Mouse (Mus musculus) stomach, embryonic 14.5 days (tissue): ENCODE results near the gene Amz1. TPM values are rescaled to one million over a fixed set of nuclear protein-coding genes. Genes with fewer than 3 reads are reported as not detected.

Experiments
- ATAC-seq: fragments of 200-750 bp; cut with Nextera tagmentation; 2 replicates; pipeline ENCODE4 v1.8.0; 2017; ENCODE audit warnings: low read depth, moderate TSS enrichment; ENCODE audit not compliant: insufficient number of reproducible peaks, insufficient read depth, low FRiP score
- H3K27ac ChIP-seq: fragments of 300-500 bp; sonication (generic); 2 replicates; pipeline ENCODE4 v1.5.1; 2014; ENCODE audit warnings: mild to moderate bottlenecking, low read length, moderate library complexity, mixed read lengths
- H3K27me3 ChIP-seq: fragments of 300-500 bp; sonication (generic); 2 replicates; pipeline ENCODE4 v1.6.1; 2014; ENCODE audit warnings: low read length, control low read depth, mixed read lengths; ENCODE audit not compliant: control insufficient read depth, insufficient read depth
- H3K36me3 ChIP-seq: fragments of 300-500 bp; sonication (generic); 2 replicates; pipeline ENCODE4 v1.6.1; 2014; ENCODE audit warnings: mild to moderate bottlenecking, control low read depth, low read length, moderate library complexity, mixed read lengths; ENCODE audit not compliant: control insufficient read depth, insufficient read depth
- H3K4me1 ChIP-seq: fragments of 300-500 bp; sonication (generic); 2 replicates; pipeline ENCODE4 v1.6.1; 2014; ENCODE audit warnings: low read length, control low read depth, mixed read lengths; ENCODE audit not compliant: control insufficient read depth, insufficient read depth
- H3K4me2 ChIP-seq: fragments of 300-500 bp; sonication (generic); replicated peaks from 2 replicates; pipeline ENCODE4 v1.6.1; 2014; ENCODE audit warnings: low read depth, low read length, control low read depth
- H3K4me3 ChIP-seq: fragments of 300-500 bp; sonication (generic); 2 replicates; pipeline ENCODE4 v1.5.1; 2014; ENCODE audit warnings: low read depth, low read length, control low read depth
- H3K9ac ChIP-seq: fragments of 300-500 bp; sonication (generic); replicated peaks from 2 replicates; pipeline ENCODE4 v1.6.1; 2014; ENCODE audit warnings: low read depth, mild to moderate bottlenecking, control low read depth, low read length, moderate library complexity, mixed read lengths
- H3K9me3 ChIP-seq: fragments of 300-500 bp; sonication (generic); 2 replicates; pipeline ENCODE4 v1.6.1; 2016; ENCODE audit warnings: low read depth, low read length, control low read depth; ENCODE audit not compliant: control insufficient read depth
- WGBS: fragments of 180-500 bp; shearing (Covaris S2); extraction: QIAGEN DNeasy Blood & Tissue Kit; methylation state at CpG from one replicate; pipeline ENCODE4 v1.1.7; 2014; 5-methylcytosine and 5-hydroxymethylcytosine counted together
- polyA plus RNA-seq: library from polyadenylated mRNA; unstranded; fragments of >200 nt; fragmentation: Nextera tagmentation; extraction: Ambion mirVana; gene quantifications from 2 replicates; pipeline ENCODE4 v1.2.1, GENCODE M21; 2014

The Amz1 gene
- polyA plus RNA-seq, 1 experiment from 2014 or later, result 1.2 TPM

DNA sequence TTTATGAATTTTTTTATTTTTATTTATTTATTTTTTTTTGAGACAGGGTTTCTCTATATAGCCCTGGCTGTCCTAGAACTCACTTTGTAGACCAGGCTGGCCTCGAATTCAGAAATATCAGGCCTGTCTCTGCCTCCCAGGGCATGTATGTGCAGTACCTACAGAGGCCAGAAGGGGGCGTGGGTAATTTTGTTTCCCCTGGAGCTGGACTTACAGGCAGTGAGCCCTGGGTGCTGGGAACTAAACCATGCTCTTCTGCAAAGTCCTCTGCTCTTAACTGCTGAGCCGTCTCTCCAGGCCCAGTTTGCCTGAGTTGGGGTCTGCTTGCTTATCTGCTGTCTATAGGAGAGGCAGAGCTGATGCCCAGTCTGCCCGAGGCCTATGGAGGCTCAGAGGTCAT is 8.3 kb downstream of the Amz1 start:
- Histone ChIP-seq H3K9me3 (no peaks in the 10 kb centered on the region), H3K9ac (no peak overlapping the region), H3K27me3 (peaks cover 6% of the 10 kb centered on the region; the same call in 1 of the 2 replicates), H3K27ac (no peak overlapping the region), H3K4me3 (no peak overlapping the region), H3K4me1 (peaks cover 4% of the 10 kb centered on the region; the same call in 1 of the 2 replicates), H3K36me3 (no peaks in the 10 kb centered on the region), H3K4me2 (no peak overlapping the region)
- whole genome bisulfite sequencing, result 59% methylated on average over 4 of the region's 4 CpGs
- ATAC-seq, result no peak

- H3K9ac ChIP-seq, result no peak overlapping the region
- H3K27ac ChIP-seq, result no peak overlapping the region
- no peak overlapping the region for H3K4me2 ChIP-seq
- no peaks in the 10 kb centered on the region for H3K36me3 ChIP-seq
- H3K4me1 ChIP-seq, result peaks cover 4% of the 10 kb centered on the region; the same call in 1 of the 2 replicates
- H3K27me3 ChIP-seq, result peaks cover 6% of the 10 kb centered on the region; the same call in 1 of the 2 replicates
- H3K4me3 ChIP-seq, result no peak overlapping the region
- no peak for ATAC-seq
- no peaks in the 10 kb centered on the region for H3K9me3 ChIP-seq
- 72% methylated on average over 3 of the region's 3 CpGs for WGBS
Measured at GRCm38 (mm10) chr5:140733336-140733735, 9.4 kb downstream of the Amz1 start.

- H3K4me3 ChIP-seq, result peak overlapping the region; percentile 29
- H3K4me2 ChIP-seq, result peak overlapping the region; percentile 55
- no peak overlapping the region for H3K27ac ChIP-seq
- H3K27me3 ChIP-seq, result peaks cover 6% of the 10 kb centered on the region; the same call in 1 of the 2 replicates
- WGBS, result 2% methylated on average over 22 of the region's 22 CpGs
- no peaks in the 10 kb centered on the region for H3K9me3 ChIP-seq
- H3K4me1 ChIP-seq, result peaks cover 4% of the 10 kb centered on the region; the same call in 1 of the 2 replicates
- no peaks in the 10 kb centered on the region for H3K36me3 ChIP-seq
- no peak overlapping the region for H3K9ac ChIP-seq
- ATAC-seq, result no peak
Measured at GRCm38 (mm10) chr5:140735297-140735696, 11.4 kb downstream of the Amz1 start.

GRCm38 (mm10) chr5:140736166-140736565 is 12.2 kb downstream of the Amz1 start:
- Histone ChIP-seq H3K9me3 (no peaks in the 10 kb centered on the region), H3K27me3 (peaks cover 6% of the 10 kb centered on the region; the same call in 1 of the 2 replicates), H3K4me1 (peaks cover 4% of the 10 kb centered on the region; the same call in 1 of the 2 replicates), H3K4me2 (peak overlapping the region; percentile 55; the same call in 1 of the 2 replicates), H3K36me3 (no peaks in the 10 kb centered on the region), H3K4me3 (0 out of 2 replicates have a peak overlapping the region, but pooled peaks have one; percentile 29), H3K27ac (no peak overlapping the region), H3K9ac (no peak overlapping the region)
- 16% methylated on average over 12 of the region's 13 CpGs for WGBS
- ATAC-seq, result no peak

DNA sequence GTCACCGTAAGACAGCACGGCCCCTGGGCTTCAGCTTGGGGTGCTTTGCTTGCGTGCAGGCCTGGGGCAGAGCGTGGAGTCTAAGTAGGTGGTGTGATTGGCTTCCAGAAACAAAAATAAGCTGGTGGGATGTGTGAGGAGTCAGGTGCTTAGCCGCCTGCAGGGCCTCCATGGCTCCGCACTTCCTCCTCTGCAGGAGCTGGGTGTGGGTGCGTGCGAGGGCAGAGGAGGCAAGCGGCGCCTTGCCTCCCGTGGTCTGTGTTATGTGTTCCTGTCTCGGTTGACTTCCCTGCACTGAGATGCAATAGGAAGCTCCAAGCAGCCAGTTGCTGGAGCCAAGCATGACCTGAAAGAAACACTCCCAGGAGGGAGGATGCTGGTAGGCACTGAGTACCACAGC is 15.9 kb downstream of the Amz1 start:
- H3K4me1 ChIP-seq, result peaks cover 4% of the 10 kb centered on the region; the same call in 1 of the 2 replicates
- H3K4me3 ChIP-seq, result no peak overlapping the region
- H3K27ac ChIP-seq, result no peak overlapping the region
- no peak overlapping the region for H3K9ac ChIP-seq
- no peak for ATAC-seq
- no peaks in the 10 kb centered on the region for H3K36me3 ChIP-seq
- H3K4me2 ChIP-seq, result no peak overlapping the region
- H3K9me3 ChIP-seq, result no peaks in the 10 kb centered on the region
- peaks cover 6% of the 10 kb centered on the region; the same call in 1 of the 2 replicates for H3K27me3 ChIP-seq
- 79% methylated on average over 12 of the region's 12 CpGs for WGBS

- Histone ChIP-seq H3K27me3 (peaks cover 4% of the 10 kb centered on the region; the same call in 1 of the 2 replicates), H3K36me3 (no peaks in the 10 kb centered on the region), H3K27ac (no peak overlapping the region), H3K9me3 (no peaks in the 10 kb centered on the region), H3K4me1 (no peaks in the 10 kb centered on the region), H3K4me2 (no peak overlapping the region), H3K4me3 (no peak overlapping the region), H3K9ac (no peak overlapping the region)
- WGBS, result 71% methylated on average over 11 of the region's 11 CpGs
- ATAC-seq, result no peak
Measured at GRCm38 (mm10) chr5:140741040-140741439, 17.1 kb downstream of the Amz1 start.

DNA sequence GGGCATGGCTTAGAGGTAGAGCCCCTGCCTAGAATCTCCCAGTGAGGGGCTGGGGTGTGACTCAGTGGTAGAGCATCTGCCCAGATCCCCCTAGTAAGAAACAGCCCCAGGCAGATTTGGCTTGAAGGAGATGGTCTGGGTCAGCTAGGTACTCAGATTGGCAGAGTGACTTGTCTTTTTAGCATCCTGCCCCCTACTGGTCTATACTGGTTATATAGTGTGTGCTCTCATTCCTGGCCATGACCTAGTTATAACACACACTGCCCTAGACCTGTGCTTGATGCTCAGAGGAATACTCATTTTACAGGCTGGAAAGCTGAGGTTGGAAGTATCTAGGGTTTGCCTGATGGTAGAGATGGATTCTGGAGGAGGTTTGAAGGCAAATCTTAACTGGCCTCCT is 17.9 kb downstream of the Amz1 start:
- Histone ChIP-seq H3K27ac (no peak overlapping the region), H3K4me3 (no peak overlapping the region)

GRCm38 (mm10) chr5:140743706-140744131 is 19.8 kb downstream of the Amz1 start:
- H3K36me3 ChIP-seq, result no peaks in the 10 kb centered on the region
- H3K27me3 ChIP-seq, result no peaks in the 10 kb centered on the region
- no peak overlapping the region for H3K4me2 ChIP-seq
- H3K9ac ChIP-seq, result no peak overlapping the region
- no peak overlapping the region for H3K4me3 ChIP-seq
- H3K4me1 ChIP-seq, result no peaks in the 10 kb centered on the region
- no peaks in the 10 kb centered on the region for H3K9me3 ChIP-seq
- H3K27ac ChIP-seq, result no peak overlapping the region
- ATAC-seq, result no peak
- 27% methylated on average over 12 of the region's 12 CpGs for WGBS

More for the DNA sequence above, 17.9 kb downstream of the Amz1 start:
- H3K36me3 ChIP-seq, result no peaks in the 10 kb centered on the region
- H3K4me1 ChIP-seq, result no peaks in the 10 kb centered on the region
- no peak overlapping the region for H3K4me2 ChIP-seq
- no peaks in the 10 kb centered on the region for H3K9me3 ChIP-seq
- H3K27me3 ChIP-seq, result no peaks in the 10 kb centered on the region
- no peak overlapping the region for H3K9ac ChIP-seq
- ATAC-seq, result no peak

- WGBS, result 87% methylated on average over 10 of the region's 10 CpGs
- no peaks in the 10 kb centered on the region for H3K9me3 ChIP-seq
- H3K27me3 ChIP-seq, result no peaks in the 10 kb centered on the region
- H3K27ac ChIP-seq, result no peak overlapping the region
- peaks cover 3% of the 10 kb centered on the region; the same call in 1 of the 2 replicates for H3K4me1 ChIP-seq
- no peaks in the 10 kb centered on the region for H3K36me3 ChIP-seq
- H3K4me3 ChIP-seq, result no peak overlapping the region
- no peak overlapping the region for H3K4me2 ChIP-seq
- H3K9ac ChIP-seq, result no peak overlapping the region
- no peak for ATAC-seq
Measured at GRCm38 (mm10) chr5:140748425-140748824, 24.5 kb downstream of the Amz1 start.
